Mouse (Mus musculus) splenic B cell, adult 2 months (primary cell): ENCODE measurements around the gene Ctdsp2.

Experiments used
- DNase-seq: peaks from one replicate; pipeline ENCODE4 v3.0.0-alpha.2; 2011; ENCODE audit warnings: low read depth, low spot score
- H3K27me3 ChIP-seq: 2 replicates; pipeline ENCODE4 v1.6.1; 2012; ENCODE audit warnings: mild to moderate bottlenecking, low read length, moderate library complexity, mixed read lengths; ENCODE audit not compliant: control insufficient read depth, poor library complexity, insufficient read depth, severe bottlenecking
- H3K36me3 ChIP-seq: 2 replicates; pipeline ENCODE4 v1.6.1; 2012; ENCODE audit warnings: mild to moderate bottlenecking, low read length, moderate library complexity, mixed read lengths; ENCODE audit not compliant: control insufficient read depth, poor library complexity, insufficient read depth, severe bottlenecking

The Ctdsp2 gene

DNA sequence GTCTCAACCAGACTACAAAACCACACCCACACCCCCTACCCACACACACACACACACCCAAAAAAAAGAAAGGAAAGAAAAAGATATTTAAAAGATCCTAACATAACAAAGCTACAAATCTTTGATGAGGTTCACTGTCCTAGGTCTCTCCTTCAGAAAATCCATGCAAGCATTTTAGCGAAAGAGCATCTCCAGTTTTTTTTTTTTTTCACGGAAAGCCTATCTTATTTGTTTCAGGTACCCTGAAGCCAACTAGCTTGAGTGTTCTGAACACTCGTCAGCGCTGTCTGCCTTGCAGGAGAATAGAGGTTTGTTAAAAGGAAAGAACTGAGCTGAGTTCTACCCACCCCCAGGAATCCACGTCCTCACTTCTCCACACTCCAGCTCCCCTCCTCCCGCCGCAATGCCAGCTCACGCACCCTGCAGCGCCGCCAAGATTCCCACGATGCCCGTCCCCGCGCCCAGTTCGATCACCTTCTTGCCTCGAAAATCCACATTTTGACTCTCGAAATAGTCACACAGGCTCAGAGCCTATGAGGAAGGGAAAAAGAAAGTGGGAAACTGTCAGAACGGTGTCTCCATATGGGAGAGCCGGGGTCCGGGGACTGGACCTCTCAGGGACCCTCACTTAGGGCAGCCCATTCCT, 62.2 kb downstream of the Ctdsp2 start:
- Histone ChIP-seq H3K36me3 (no peaks in the 10 kb centered on the region), H3K27me3 (no peaks in the 10 kb centered on the region)
- no peak for DNase-seq

- Histone ChIP-seq H3K27me3 (no peaks in the 10 kb centered on the region), H3K36me3 (no peaks in the 10 kb centered on the region)
- no peak for DNase-seq
Measured at GRCm38 (mm10) chr10:127041274-127041766, 62.8 kb downstream of the Ctdsp2 start, which contains the start of the genes Mettl1 and Eef1akmt3. TSS of gene Mettl1 (plus strand) at chr10:127041414. TSS of gene Eef1akmt3 (minus strand) at chr10:127041513.

DNA sequence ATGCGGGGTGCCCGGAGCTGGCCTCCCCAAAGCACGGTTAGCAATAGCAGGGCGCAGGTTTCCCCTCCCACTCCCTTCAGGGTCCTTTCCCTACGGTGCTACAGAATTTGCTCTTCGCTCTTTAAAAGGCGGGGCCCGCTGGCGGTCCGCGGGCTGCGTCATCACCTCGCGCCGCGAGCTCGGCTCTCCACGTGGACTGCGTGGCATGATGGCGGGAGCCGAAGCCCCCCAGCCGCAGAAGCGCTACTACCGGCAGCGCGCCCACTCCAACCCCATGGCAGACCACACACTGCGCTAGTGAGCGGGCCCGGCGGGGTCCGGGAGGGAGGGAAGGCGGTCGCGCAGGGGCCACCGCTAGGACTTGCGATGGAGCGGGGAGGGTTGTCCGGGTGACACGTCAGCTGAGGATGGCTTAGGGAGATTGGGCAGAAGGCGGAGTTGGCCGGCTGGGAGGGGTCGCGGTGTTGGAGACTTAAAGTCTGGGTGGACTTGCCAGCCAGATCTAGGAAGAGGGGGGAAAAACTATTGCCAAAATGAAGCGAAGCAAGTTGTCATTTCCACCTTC, 63.3 kb downstream of the Ctdsp2 start:
- H3K36me3 ChIP-seq, result no peaks in the 10 kb centered on the region
- H3K27me3 ChIP-seq, result no peaks in the 10 kb centered on the region
- peak; percentile 91 for DNase-seq

DNA sequence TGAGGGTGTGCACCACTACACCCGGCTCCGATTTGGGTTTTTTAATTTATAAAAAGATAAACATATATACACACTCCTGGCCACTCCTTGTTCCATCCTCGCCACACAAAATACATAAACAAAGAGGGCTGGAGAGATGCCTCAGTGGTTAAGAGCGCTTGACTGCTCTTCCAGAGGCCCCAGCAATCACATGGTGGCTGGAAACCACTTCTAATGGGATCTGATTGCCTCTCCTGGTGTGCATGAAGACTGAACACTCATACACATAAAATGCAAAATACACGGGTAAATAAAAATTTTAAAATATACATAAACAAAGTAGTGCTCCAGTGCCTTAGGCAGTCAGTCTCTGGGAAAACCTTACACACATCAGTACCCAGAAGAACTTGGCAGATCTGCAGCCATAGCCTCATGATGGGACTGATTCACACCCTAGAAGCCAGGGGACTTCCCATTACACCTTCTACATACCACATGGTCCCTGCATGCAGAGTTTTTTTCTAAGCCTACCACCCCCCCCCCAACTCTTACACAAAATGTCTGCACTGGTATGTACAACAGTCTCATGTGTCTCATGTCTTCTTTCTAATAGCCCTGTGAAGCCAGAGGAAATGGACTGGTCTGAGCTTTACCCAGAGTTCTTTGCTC, 64.1 kb downstream of the Ctdsp2 start:
- Histone ChIP-seq H3K36me3 (no peaks in the 10 kb centered on the region), H3K27me3 (no peaks in the 10 kb centered on the region)
- no peak for DNase-seq

DNA sequence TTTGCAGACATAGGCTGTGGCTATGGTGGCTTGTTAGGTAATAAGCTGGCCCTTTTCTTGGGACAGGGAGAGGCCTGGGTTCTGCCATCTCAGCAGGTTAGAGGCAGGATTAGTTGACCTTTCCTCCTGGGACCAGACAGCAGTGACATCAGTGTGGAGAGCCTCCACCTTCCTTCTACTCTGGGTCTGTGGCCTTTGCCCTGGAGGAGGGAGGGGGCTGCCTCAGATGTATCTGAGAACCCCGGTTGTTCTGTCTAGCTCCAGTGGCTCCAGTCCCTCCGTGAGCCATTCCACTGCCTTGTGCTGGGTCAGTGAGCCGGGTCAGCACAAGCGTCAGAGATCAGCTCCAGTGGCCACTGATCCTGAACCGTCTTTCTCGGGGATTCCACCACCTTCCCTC, 64.7 kb downstream of the Ctdsp2 start:
- no peaks in the 10 kb centered on the region for H3K36me3 ChIP-seq
- no peak for DNase-seq
- no peaks in the 10 kb centered on the region for H3K27me3 ChIP-seq

GRCm38 (mm10) chr10:127047954-127048353, 69.4 kb downstream of the Ctdsp2 start, which contains the start of gene Cyp27b1:
TSS of gene Cyp27b1 (plus strand) at chr10:127048250.
- H3K36me3 ChIP-seq, result no peaks in the 10 kb centered on the region
- DNase-seq, result no peak
- H3K27me3 ChIP-seq, result no peaks in the 10 kb centered on the region; the same call in 1 of the 2 replicates

- no peak for DNase-seq
- H3K36me3 ChIP-seq, result no peaks in the 10 kb centered on the region
- no peaks in the 10 kb centered on the region; the same call in 1 of the 2 replicates for H3K27me3 ChIP-seq
Measured at GRCm38 (mm10) chr10:127048608-127049394, 70.3 kb downstream of the Ctdsp2 start.
